Mouse (Mus musculus) limb, embryonic 15.5 days (tissue): ENCODE results near the gene Olfr745. TPM values are rescaled to one million over a fixed set of nuclear protein-coding genes. Genes with fewer than 3 reads are reported as not detected.

Experiments
- ATAC-seq: fragments of 200-750 bp; cut with Nextera tagmentation; 2 replicates; pipeline ENCODE4 v1.8.0; 2017; ENCODE audit warnings: low read depth, moderate TSS enrichment; ENCODE audit not compliant: insufficient number of reproducible peaks, low FRiP score, low TSS enrichment
- H3K27ac ChIP-seq: fragments of 300-500 bp; sonication (generic); 2 replicates; pipeline ENCODE4 v1.5.1; 2015; ENCODE audit warnings: moderate library complexity, mild to moderate bottlenecking, inconsistent platforms
- H3K27me3 ChIP-seq: fragments of 300-500 bp; sonication (generic); 2 replicates; pipeline ENCODE4 v1.6.1; 2015; ENCODE audit warnings: inconsistent platforms
- H3K36me3 ChIP-seq: fragments of 300-500 bp; sonication (generic); 2 replicates; pipeline ENCODE4 v1.6.1; 2015; ENCODE audit warnings: inconsistent platforms
- H3K4me1 ChIP-seq: fragments of 300-500 bp; sonication (generic); 2 replicates; pipeline ENCODE4 v1.6.1; 2015; ENCODE audit warnings: inconsistent platforms
- H3K4me2 ChIP-seq: fragments of 300-500 bp; sonication (generic); 2 replicates; pipeline ENCODE4 v1.6.1; 2015; ENCODE audit warnings: mild to moderate bottlenecking, inconsistent platforms
- H3K4me3 ChIP-seq: fragments of 300-500 bp; sonication (generic); 2 replicates; pipeline ENCODE4 v1.5.1; 2015; ENCODE audit warnings: mild to moderate bottlenecking, inconsistent platforms
- H3K9ac ChIP-seq: fragments of 300-500 bp; sonication (generic); 2 replicates; pipeline ENCODE4 v1.6.1; 2015; ENCODE audit warnings: inconsistent platforms
- H3K9me3 ChIP-seq: fragments of 300-500 bp; sonication (generic); 2 replicates; pipeline ENCODE4 v1.6.1; 2016; ENCODE audit warnings: inconsistent platforms
- WGBS: fragments of 180-500 bp; shearing (Covaris S2); methylation state at CpG from one replicate; pipeline ENCODE4 v1.1.7; 2015; 5-methylcytosine and 5-hydroxymethylcytosine counted together
- polyA plus RNA-seq: library from polyadenylated mRNA; unstranded; fragments of >200 nt; fragmentation: Nextera tagmentation; extraction: Ambion mirVana; gene quantifications from 2 replicates; pipeline ENCODE4 v1.2.1, GENCODE M21; 2015

Gene Olfr745
- polyA plus RNA-seq, result not detected in 2 replicates

DNA sequence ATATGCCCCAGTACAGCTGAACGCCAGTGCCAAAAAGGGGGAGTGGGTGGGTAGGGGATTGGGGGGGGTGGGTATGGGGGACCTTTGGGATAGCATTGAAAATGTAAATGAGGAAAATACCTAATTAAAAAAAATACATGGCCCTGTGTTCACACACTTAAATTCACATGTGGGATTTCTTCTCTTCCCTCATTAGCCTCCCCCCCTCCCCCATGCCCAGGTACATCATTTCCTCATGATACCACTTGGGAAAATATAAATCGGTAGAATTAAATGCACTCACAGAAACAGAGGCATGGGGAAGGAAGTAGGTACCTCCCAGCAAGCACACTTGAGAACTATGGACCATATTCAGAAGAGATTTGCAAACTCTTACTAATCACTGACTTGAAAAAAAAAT, at the start of gene Olfr745:
Olfr745 (plus strand) TSS at position 301 of the 400 bp plus-strand sequence.
- 89% methylated on average over 2 of the region's 2 CpGs for WGBS
- no peak within 1 kb of the TSS for H3K4me2 ChIP-seq
- no peak for ATAC-seq

DNA sequence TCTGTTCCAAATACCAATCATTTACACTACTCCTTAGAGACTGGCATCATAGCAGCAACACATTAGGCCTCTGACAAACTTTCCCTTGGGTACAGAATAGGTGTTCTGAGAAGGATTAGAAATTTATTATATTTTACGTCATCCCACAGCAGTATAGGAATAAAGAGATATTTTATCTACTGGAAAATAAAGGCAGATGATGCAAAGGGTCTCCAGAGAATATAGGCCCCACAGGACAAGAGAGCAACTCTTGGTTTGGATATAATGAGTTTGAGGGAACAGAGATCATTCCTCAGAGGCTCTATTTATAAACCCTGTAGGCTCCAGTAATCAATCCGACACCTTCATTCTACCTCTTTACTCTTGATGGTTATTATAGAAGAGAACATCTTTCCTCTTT, 24.6 kb upstream of the Olfr745 start, which contains the start of gene Olfr744:
Olfr744 (plus strand) TSS at position 301 of the 400 bp plus-strand sequence.
- Histone ChIP-seq H3K9me3 (no peaks in the 10 kb centered on the region), H3K27ac (no peak within 1 kb of the TSS), H3K4me2 (no peak within 1 kb of the TSS), H3K27me3 (no peaks in the 10 kb centered on the region), H3K4me1 (no peaks in the 10 kb centered on the region), H3K4me3 (no peak within 1 kb of the TSS), H3K36me3 (no peaks in the 10 kb centered on the region), H3K9ac (no peak within 1 kb of the TSS)
- ATAC-seq, result no peak
- 92% methylated on average over 2 of the region's 2 CpGs for WGBS

More for the DNA sequence above, at the start of gene Olfr745:
- no peak within 1 kb of the TSS for H3K9ac ChIP-seq
- no peak within 1 kb of the TSS for H3K4me3 ChIP-seq
- no peak within 1 kb of the TSS for H3K27ac ChIP-seq
- H3K27me3 ChIP-seq, result no peaks in the 10 kb centered on the region
- no peaks in the 10 kb centered on the region for H3K9me3 ChIP-seq
- no peaks in the 10 kb centered on the region for H3K36me3 ChIP-seq
- H3K4me1 ChIP-seq, result no peaks in the 10 kb centered on the region

DNA sequence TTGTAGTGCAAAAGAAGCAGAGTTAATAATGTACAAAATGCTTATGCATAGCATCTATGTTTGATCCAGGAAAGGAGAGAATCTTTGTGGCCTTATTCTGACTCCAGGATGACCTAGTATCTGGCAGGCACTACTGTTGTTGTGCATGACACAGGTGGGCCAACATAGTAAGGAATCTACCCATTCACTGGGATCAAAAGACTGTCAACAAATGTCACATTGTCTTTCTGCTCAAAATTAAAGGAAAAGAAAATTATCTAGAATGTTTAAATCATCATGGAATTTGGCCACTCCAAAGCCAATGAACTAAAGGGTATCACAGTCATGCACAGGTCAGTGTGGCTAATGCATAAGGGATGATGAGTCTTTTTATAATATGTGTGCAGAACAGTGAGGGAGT, 7.6 kb downstream of the Olfr745 start, which contains the start of gene Olfr746:
Olfr746 (plus strand) TSS at position 301 of the 400 bp plus-strand sequence.
- H3K36me3 ChIP-seq, result no peaks in the 10 kb centered on the region
- H3K4me3 ChIP-seq, result no peak within 1 kb of the TSS
- no peak within 1 kb of the TSS for H3K9ac ChIP-seq
- no peak within 1 kb of the TSS for H3K27ac ChIP-seq
- no peak for ATAC-seq
- no peaks in the 10 kb centered on the region for H3K27me3 ChIP-seq
- no peaks in the 10 kb centered on the region for H3K4me1 ChIP-seq
- H3K4me2 ChIP-seq, result no peak within 1 kb of the TSS
- no peaks in the 10 kb centered on the region for H3K9me3 ChIP-seq

DNA sequence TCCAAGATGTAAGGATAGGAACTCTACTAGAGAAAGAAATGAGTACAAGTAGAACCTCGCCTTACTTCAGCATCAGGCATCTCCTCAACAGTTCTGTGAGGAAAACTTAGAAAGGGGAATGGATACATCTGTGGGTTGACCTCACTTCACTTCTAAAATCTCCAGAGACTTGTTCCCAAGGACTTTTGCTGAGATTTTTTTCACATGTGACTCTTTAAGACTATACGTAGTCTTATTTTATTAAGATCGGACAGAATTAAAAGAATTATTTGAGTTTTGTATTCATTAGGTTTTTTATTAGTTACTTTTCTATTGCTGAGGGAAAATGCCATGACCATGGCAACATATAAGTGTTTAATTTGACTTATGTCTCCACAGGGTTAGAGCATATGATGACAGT, 53.9 kb downstream of the Olfr745 start, which contains the start of gene Olfr747:
Olfr747 (minus strand) TSS at position 101 of the 400 bp plus-strand sequence.
- H3K9ac ChIP-seq, result no peak within 1 kb of the TSS
- H3K4me1 ChIP-seq, result no peaks in the 10 kb centered on the region
- H3K4me2 ChIP-seq, result no peak within 1 kb of the TSS
- no peaks in the 10 kb centered on the region for H3K9me3 ChIP-seq
- H3K4me3 ChIP-seq, result no peak within 1 kb of the TSS
- H3K36me3 ChIP-seq, result no peaks in the 10 kb centered on the region
- no peaks in the 10 kb centered on the region for H3K27me3 ChIP-seq
- WGBS, result 84% methylated on average over 3 of the region's 3 CpGs
- H3K27ac ChIP-seq, result no peak within 1 kb of the TSS
- no peak for ATAC-seq

Other genes with a start within 250 kb of the Olfr745 start
- not detected in 2 replicates for gene Olfr738, start 231.8 kb upstream of the Olfr745 start, polyA plus RNA-seq
- gene Olfr739, start 220.8 kb upstream of the Olfr745 start, polyA plus RNA-seq, result not detected in 2 replicates
- not detected in 2 replicates for gene Olfr740, start 193.8 kb upstream of the Olfr745 start, polyA plus RNA-seq
- not detected in 2 replicates for gene Olfr741, start 166.7 kb upstream of the Olfr745 start, polyA plus RNA-seq
- not detected in 2 replicates for gene Olfr742, start 135.8 kb upstream of the Olfr745 start, polyA plus RNA-seq
- not detected in 2 replicates for gene Olfr743, start 117.5 kb upstream of the Olfr745 start, polyA plus RNA-seq
- gene Olfr744, start 24.5 kb upstream of the Olfr745 start, polyA plus RNA-seq, result not detected in 2 replicates
- not detected in 2 replicates for gene Olfr746, start 7.7 kb downstream of the Olfr745 start, polyA plus RNA-seq
- gene Olfr747, start 53.8 kb downstream of the Olfr745 start, polyA plus RNA-seq, result not detected in 2 replicates
- gene Olfr748, start 68.0 kb downstream of the Olfr745 start, polyA plus RNA-seq, result not detected in 2 replicates
- gene Olfr749, start 105.7 kb downstream of the Olfr745 start, polyA plus RNA-seq, result not detected in 2 replicates
- gene Ttc5, start 146.1 kb downstream of the Olfr745 start, polyA plus RNA-seq, result 59.8 and 63.1 TPM in 2 replicates
- gene Ccnb1ip1, start 168.3 kb downstream of the Olfr745 start, polyA plus RNA-seq, result not detected in 2 replicates
- gene Parp2, start 168.5 kb downstream of the Olfr745 start, polyA plus RNA-seq, result 52.0 and 52.3 TPM in 2 replicates
- 5.0 and 6.2 TPM in 2 replicates for gene Tep1, start 231.2 kb downstream of the Olfr745 start, polyA plus RNA-seq